Mouse (Mus musculus): ENCODE measurements around the gene Hmmr.
"Not testable (repeated sequence)": the region's sequence is repeated elsewhere in the genome, so short reads cannot be mapped to it uniquely, and the experiment has no call there.

Gene Hmmr

GRCm38 (mm10) chr11:40732997-40733338 is 254 bp downstream of the Hmmr start:
- ChIA-PET POLR2A (interaction anchor here (0.6 to 4.9 kb wide), 56 partner anchors 9 to 1381 kb away, joined by 3 to 290 read pairs (median 6); partner anchors contain the start of genes Ccng1 (in 4 of the 4) and Mat2b (in 3 of the 4)), CTCF (interaction anchor here in 2 of 4 experiments (0.6 to 0.9 kb wide), 2 partner anchors 20 to 22 kb away, joined by 3 read pairs; partner anchors contain the start of gene Ccng1 (in 1 of the 2))

GRCm38 (mm10) chr11:40718324-40718723 is 14.9 kb downstream of the Hmmr start:
- CTCF ChIA-PET, result no interaction called here
- POLR2A ChIA-PET, result interaction anchor here (0.6 to 13.2 kb wide), 16 partner anchors 9 to 37 kb away, joined by 3 to 129 read pairs (median 8); partner anchors contain the start of genes Ccng1 (in 3 of the 4), Hmmr (in 3 of the 4), Nudcd2 (in 3 of the 4) and Mat2b (in 1 of the 4)

GRCm38 (mm10) chr11:40715524-40715923 is 17.7 kb downstream of the Hmmr start:
- ChIA-PET CTCF (no interaction called here), POLR2A (interaction anchor here in 3 of 4 experiments (0.6 to 13.2 kb wide), 10 partner anchors 11 to 40 kb away, joined by 3 to 129 read pairs (median 14); partner anchors contain the start of genes Hmmr (in 3 of the 3), Nudcd2 (in 3 of the 3), Ccng1 (in 2 of the 3) and Mat2b (in 1 of the 3))

- ChIA-PET CTCF (interaction anchor here in 1 of 4 experiments (1.0 kb wide), 1 partner anchor 9 kb away, joined by 5 read pairs; no protein-coding TSS in a partner anchor), POLR2A (interaction anchor here in 3 of 4 experiments (0.8 to 13.2 kb wide), 18 partner anchors 9 to 42 kb away, joined by 3 to 129 read pairs (median 6); partner anchors contain the start of genes Hmmr (in 3 of the 3), Nudcd2 (in 3 of the 3), Ccng1 (in 2 of the 3) and Mat2b (in 2 of the 3))
Observed at GRCm38 (mm10) chr11:40713858-40714257, 19.4 kb downstream of the Hmmr start.

GRCm38 (mm10) chr11:40709899-40710298 is 23.3 kb downstream of the Hmmr start:
- POLR2A ChIA-PET, result interaction anchor here in 3 of 4 experiments (0.6 to 4.8 kb wide), 11 partner anchors 12 to 40 kb away, joined by 3 to 21 read pairs (median 4); partner anchors contain the start of genes Mat2b (in 2 of the 3), Hmmr (in 1 of the 3) and Nudcd2 (in 1 of the 3)
- CTCF ChIA-PET, result not testable (repeated sequence)

GRCm38 (mm10) chr11:40695103-40695502 is 38.1 kb downstream of the Hmmr start, which contains the start of gene Mat2b:
Gene Mat2b (minus strand): TSS chr11:40695203.
- CTCF ChIA-PET, result no interaction called here
- POLR2A ChIA-PET, result interaction anchor here (0.6 to 7.3 kb wide), 44 partner anchors 9 to 175 kb away, joined by 3 to 184 read pairs (median 7); partner anchors contain the start of genes Ccng1 (in 3 of the 4), Hmmr (in 3 of the 4) and Nudcd2 (in 3 of the 4)

- ChIA-PET POLR2A (interaction anchor here (0.6 to 7.3 kb wide), 53 partner anchors 9 to 175 kb away, joined by 3 to 184 read pairs (median 6); partner anchors contain the start of genes Ccng1 (in 4 of the 4), Hmmr (in 3 of the 4) and Nudcd2 (in 3 of the 4)), CTCF (interaction anchor here in 1 of 4 experiments (0.6 kb wide), 1 partner anchor 679 kb away, joined by 3 read pairs; no protein-coding TSS in a partner anchor)
Observed at GRCm38 (mm10) chr11:40694311-40695087, 38.7 kb downstream of the Hmmr start.

GRCm38 (mm10) chr11:40693366-40693951 is 39.8 kb downstream of the Hmmr start:
- CTCF ChIA-PET, result interaction anchor here in 1 of 4 experiments (0.6 kb wide), 1 partner anchor 678 kb away, joined by 3 read pairs; no protein-coding TSS in a partner anchor
- POLR2A ChIA-PET, result interaction anchor here (0.6 to 7.3 kb wide), 44 partner anchors 9 to 202 kb away, joined by 3 to 184 read pairs (median 7); partner anchors contain the start of genes Ccng1 (in 4 of the 4), Hmmr (in 3 of the 4) and Nudcd2 (in 3 of the 4)

GRCm38 (mm10) chr11:40692511-40693365 is 40.5 kb downstream of the Hmmr start:
- CTCF ChIA-PET, result no interaction called here
- POLR2A ChIA-PET, result interaction anchor here (0.6 to 7.3 kb wide), 44 partner anchors 9 to 74 kb away, joined by 3 to 184 read pairs (median 6); partner anchors contain the start of genes Ccng1 (in 4 of the 4), Hmmr (in 3 of the 4) and Nudcd2 (in 3 of the 4)

- POLR2A ChIA-PET, result interaction anchor here in 3 of 4 experiments (0.6 to 7.3 kb wide), 30 partner anchors 8 to 66 kb away, joined by 3 to 184 read pairs (median 22); partner anchors contain the start of genes Ccng1 (in 3 of the 3), Hmmr (in 3 of the 3) and Nudcd2 (in 3 of the 3)
- CTCF ChIA-PET, result no interaction called here
Observed at GRCm38 (mm10) chr11:40692101-40692509, 41.1 kb downstream of the Hmmr start.

GRCm38 (mm10) chr11:40690444-40691127 is 42.6 kb downstream of the Hmmr start:
- POLR2A ChIA-PET, result interaction anchor here in 3 of 4 experiments (0.8 to 7.3 kb wide), 15 partner anchors 8 to 65 kb away, joined by 3 to 184 read pairs (median 7); partner anchors contain the start of genes Ccng1 (in 3 of the 3), Hmmr (in 2 of the 3) and Nudcd2 (in 2 of the 3)
- CTCF ChIA-PET, result interaction anchor here in 2 of 4 experiments (0.5 to 0.6 kb wide), 2 partner anchors 62 to 90 kb away, joined by 3 to 4 read pairs; no protein-coding TSS in a partner anchor

- CTCF ChIA-PET, result no interaction called here
- POLR2A ChIA-PET, result interaction anchor here in 3 of 4 experiments (1.0 to 8.1 kb wide), 5 partner anchors 10 to 72 kb away, joined by 3 to 68 read pairs (median 7); partner anchors contain the start of genes Mat2b (in 2 of the 3), Ccng1 (in 1 of the 3), Hmmr (in 1 of the 3) and Nudcd2 (in 1 of the 3)
Observed at GRCm38 (mm10) chr11:40683295-40683694, 49.9 kb downstream of the Hmmr start.

GRCm38 (mm10) chr11:40682456-40682855 is 50.8 kb downstream of the Hmmr start:
- CTCF ChIA-PET, result no interaction called here
- POLR2A ChIA-PET, result interaction anchor here in 3 of 4 experiments (1.0 to 8.1 kb wide), 5 partner anchors 11 to 73 kb away, joined by 3 to 68 read pairs (median 7); partner anchors contain the start of genes Mat2b (in 2 of the 3), Ccng1 (in 1 of the 3), Hmmr (in 1 of the 3) and Nudcd2 (in 1 of the 3)

GRCm38 (mm10) chr11:40677169-40677568 is 56.1 kb downstream of the Hmmr start:
- CTCF ChIA-PET, result no interaction called here

GRCm38 (mm10) chr11:40675014-40675730 is 58.0 kb downstream of the Hmmr start:
- ChIA-PET POLR2A (interaction anchor here in 1 of 4 experiments (1.5 kb wide), 1 partner anchor 16 kb away, joined by 3 read pairs; no protein-coding TSS in a partner anchor), CTCF (no interaction called here)

More at GRCm38 (mm10) chr11:40677169-40677568, 56.1 kb downstream of the Hmmr start:
- POLR2A ChIA-PET, result interaction anchor here in 3 of 4 experiments (0.6 to 3.0 kb wide), 13 partner anchors 9 to 78 kb away, joined by 3 to 22 read pairs (median 5); partner anchors contain the start of genes Hmmr (in 3 of the 3), Nudcd2 (in 3 of the 3), Ccng1 (in 2 of the 3) and Mat2b (in 1 of the 3)
